Mouse (Mus musculus) olfactory bulb, adult 2 months (tissue): Measurements from ENCODE around the gene Slc36a3. TPM values are rescaled to one million over a fixed set of nuclear protein-coding genes. Genes with fewer than 3 reads are reported as not detected.

ENCODE experiments used
- H3K27ac ChIP-seq: fragments of 200-500 bp; 2 replicates; pipeline ENCODE4 v1.5.1; 2012; ENCODE audit warnings: low read depth, low read length; ENCODE audit not compliant: insufficient read depth
- H3K4me1 ChIP-seq: fragments of 200-500 bp; 2 replicates; pipeline ENCODE4 v1.6.1; 2012; ENCODE audit warnings: low read length; ENCODE audit not compliant: control insufficient read depth, insufficient read depth
- H3K4me3 ChIP-seq: fragments of 200-500 bp; 2 replicates; pipeline ENCODE4 v1.5.1; 2012; ENCODE audit warnings: mild to moderate bottlenecking, low read depth, low read length, moderate library complexity; ENCODE audit not compliant: insufficient read depth
- CTCF ChIP-seq: fragments of 200-500 bp; IDR thresholded peaks from 2 replicates; pipeline ENCODE4 v1.5.1; 2012; ENCODE audit warnings: low read depth, mild to moderate bottlenecking, low read length, moderate library complexity; ENCODE audit not compliant: insufficient read depth
- POLR2A ChIP-seq: fragments of 200-500 bp; IDR thresholded peaks from 2 replicates; pipeline ENCODE4 v1.6.1; 2012; ENCODE audit warnings: mild to moderate bottlenecking, low read depth, low read length, moderate library complexity; ENCODE audit not compliant: insufficient read depth
- WGBS: fragments of 180-500 bp; shearing (Covaris S2); methylation state at CpG from one replicate; pipeline ENCODE4 v1.1.7; 2018; 5-methylcytosine and 5-hydroxymethylcytosine counted together
- polyA plus RNA-seq: library from polyadenylated mRNA; stranded (reverse); fragments of >200 nt; gene quantifications from 2 replicates; pipeline ENCODE4 v1.2.4, GENCODE M21; 2012; ENCODE audit warnings: low replicate concordance; ENCODE audit not compliant: missing spikeins, insufficient read depth, insufficient read length

Slc36a3 gene
- polyA plus RNA-seq, 1 experiment, result not detected

GRCm38 (mm10) chr11:55154398-55155069, 3.0 kb upstream of the Slc36a3 start:
- Histone ChIP-seq H3K27ac (no peak overlapping the region), H3K4me3 (no peak overlapping the region), H3K4me1 (no peaks in the 10 kb centered on the region)
- WGBS, result 53% methylated on average over 3 of the region's 3 CpGs
- no peak for TF ChIP-seq POLR2A

GRCm38 (mm10) chr11:55148461-55148860, 3.0 kb downstream of the Slc36a3 start:
- no peak overlapping the region for H3K4me3 ChIP-seq
- no peak overlapping the region for H3K27ac ChIP-seq
- no peaks in the 10 kb centered on the region for H3K4me1 ChIP-seq
- TF ChIP-seq CTCF, result no peak
- TF ChIP-seq POLR2A, result no peak
- WGBS, result 88% methylated on average over 4 of the region's 4 CpGs

GRCm38 (mm10) chr11:55147423-55147822, 4.1 kb downstream of the Slc36a3 start:
- no peaks in the 10 kb centered on the region for H3K4me1 ChIP-seq
- no peak overlapping the region for H3K27ac ChIP-seq
- no peak overlapping the region for H3K4me3 ChIP-seq
- 76% methylated on average over 6 of the region's 6 CpGs for WGBS
- no peak for TF ChIP-seq CTCF
- TF ChIP-seq POLR2A, result no peak

GRCm38 (mm10) chr11:55146855-55147254, 4.7 kb downstream of the Slc36a3 start:
- H3K27ac ChIP-seq, result no peak overlapping the region
- 76% methylated on average over 1 of the region's 1 CpGs for WGBS

GRCm38 (mm10) chr11:55144011-55144410, 7.5 kb downstream of the Slc36a3 start:
- H3K27ac ChIP-seq, result no peak overlapping the region
- no peaks in the 10 kb centered on the region; the same call in 1 of the 2 replicates for H3K4me1 ChIP-seq
- TF ChIP-seq CTCF (no peak), POLR2A (no peak)
- no peak overlapping the region for H3K4me3 ChIP-seq
- WGBS, result 58% methylated on average over 5 of the region's 5 CpGs

More at GRCm38 (mm10) chr11:55146855-55147254, 4.7 kb downstream of the Slc36a3 start:
- TF ChIP-seq POLR2A, result no peak
- no peak for TF ChIP-seq CTCF
- Histone ChIP-seq H3K4me3 (no peak overlapping the region), H3K4me1 (no peaks in the 10 kb centered on the region)

GRCm38 (mm10) chr11:55141502-55141901, 10.0 kb downstream of the Slc36a3 start:
- H3K27ac ChIP-seq, result no peak overlapping the region
- no peak overlapping the region for H3K4me3 ChIP-seq
- peaks cover 4% of the 10 kb centered on the region for H3K4me1 ChIP-seq
- 84% methylated on average over 4 of the region's 4 CpGs for whole genome bisulfite sequencing
- no peak for TF ChIP-seq POLR2A
- no peak for TF ChIP-seq CTCF

- Histone ChIP-seq H3K4me3 (no peak overlapping the region), H3K27ac (no peak overlapping the region), H3K4me1 (peaks cover 4% of the 10 kb centered on the region)
- TF ChIP-seq POLR2A (no peak), CTCF (no peak)
Measured at GRCm38 (mm10) chr11:55137646-55138045, 13.9 kb downstream of the Slc36a3 start.

GRCm38 (mm10) chr11:55136770-55137547, 14.5 kb downstream of the Slc36a3 start:
- Histone ChIP-seq H3K4me1 (peaks cover 4% of the 10 kb centered on the region), H3K27ac (no peak overlapping the region), H3K4me3 (no peak overlapping the region)
- no peak for TF ChIP-seq POLR2A
- TF ChIP-seq CTCF, result no peak
- WGBS, result 63% methylated on average over 15 of the region's 15 CpGs

- WGBS, result 89% methylated on average over 5 of the region's 5 CpGs
- Histone ChIP-seq H3K27ac (no peak overlapping the region), H3K4me1 (peaks cover 4% of the 10 kb centered on the region), H3K4me3 (no peak overlapping the region)
- TF ChIP-seq POLR2A (no peak), CTCF (no peak)
Measured at GRCm38 (mm10) chr11:55134871-55135270, 16.6 kb downstream of the Slc36a3 start.
